Mouse (Mus musculus): ENCODE results near the gene Nacc2.

DNA sequence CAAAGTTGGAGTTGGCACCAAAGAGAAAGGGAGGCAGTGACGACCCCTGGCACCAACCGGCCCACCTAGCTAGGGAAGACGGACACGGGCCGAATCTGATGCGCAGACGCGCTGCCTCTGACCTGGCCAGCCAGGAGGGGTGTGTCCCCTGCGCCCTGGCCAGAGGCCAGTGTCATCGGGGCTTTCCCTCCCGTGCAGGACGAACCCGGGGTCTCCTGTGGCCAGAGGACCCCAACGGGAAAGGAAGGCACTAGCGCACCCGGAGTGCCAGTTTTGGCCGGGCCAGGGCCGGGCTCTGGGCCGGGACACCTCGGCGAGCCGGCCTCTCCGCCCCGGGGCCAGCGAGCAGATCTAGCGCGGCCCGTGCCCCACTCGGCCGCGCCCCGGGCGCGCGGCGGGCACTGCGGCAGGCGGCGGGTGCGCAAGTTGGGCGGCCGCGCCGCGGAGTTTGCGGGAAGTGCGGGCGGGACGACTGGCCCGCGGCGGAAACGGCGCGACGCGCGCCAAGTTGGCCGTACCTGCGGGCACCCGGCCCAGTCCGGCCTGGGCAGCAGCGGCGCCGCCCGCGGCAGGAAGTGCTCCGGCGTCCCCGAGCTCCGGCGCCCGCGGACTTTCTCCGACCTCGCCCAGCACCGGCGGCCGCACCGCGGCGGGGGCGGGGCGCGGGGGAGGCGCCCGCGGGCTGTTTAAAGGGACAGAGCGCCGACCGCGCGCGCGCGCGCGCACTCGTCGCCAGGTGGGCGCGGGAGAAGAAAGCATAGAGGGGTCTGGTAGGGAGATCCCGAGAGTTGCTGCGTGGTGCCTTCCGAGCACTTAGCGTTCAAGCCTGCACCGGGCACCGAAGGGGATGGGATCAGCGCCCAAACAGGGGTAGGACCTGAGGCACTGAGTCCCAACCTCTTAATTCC is 595 bp downstream of the Nacc2 start:
- TF ChIP-seq EP300 (optimal IDR thresholded peaks at IDR 0.05) (no peak), CTCF (IDR thresholded peaks at IDR 0.05; ENCODE audit: low read depth) (no peak)

Data from stomach, postnatal 0 days (tissue).